Mouse (Mus musculus): ENCODE measurements around the gene Chst8.
A peak's percentile ranks its signal among the peaks of the same experiment; 100 is the strongest.

Gene Chst8

DNA sequence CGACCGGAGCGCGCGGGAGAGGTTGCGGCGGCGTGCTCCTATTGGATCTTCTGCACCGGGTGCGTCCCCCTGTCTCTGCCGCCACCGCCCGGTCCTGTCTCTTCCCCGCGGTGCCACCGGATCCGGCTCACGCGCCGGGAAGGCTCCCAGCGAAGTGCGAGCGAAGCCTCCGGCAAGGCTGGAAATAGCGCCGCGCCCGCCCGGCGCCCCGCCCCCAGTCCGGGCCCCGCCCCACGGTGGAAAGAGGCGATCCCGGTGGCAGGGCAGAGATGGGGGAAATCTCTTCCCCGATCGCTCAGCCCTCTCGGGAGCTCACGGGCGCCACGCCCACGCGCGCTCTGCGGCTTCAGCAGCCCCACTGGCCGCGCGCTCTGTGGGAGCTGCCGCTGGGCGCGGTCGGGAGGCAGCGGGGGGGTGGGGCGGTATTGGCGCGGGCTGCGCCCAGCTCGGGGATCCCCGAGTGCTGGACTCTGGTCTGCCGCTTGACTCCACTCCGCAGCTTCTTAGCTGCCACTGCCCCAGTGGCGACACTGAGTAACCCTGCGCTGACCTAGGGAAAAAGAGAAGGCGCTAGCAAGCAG is at the start of gene Chst8:
Gene Chst8, minus strand, starts transcription at position 181 of the 581 bp plus-strand sequence.
- DNase-seq, result peak in 1 of 2 experiments; percentile 5

DNA sequence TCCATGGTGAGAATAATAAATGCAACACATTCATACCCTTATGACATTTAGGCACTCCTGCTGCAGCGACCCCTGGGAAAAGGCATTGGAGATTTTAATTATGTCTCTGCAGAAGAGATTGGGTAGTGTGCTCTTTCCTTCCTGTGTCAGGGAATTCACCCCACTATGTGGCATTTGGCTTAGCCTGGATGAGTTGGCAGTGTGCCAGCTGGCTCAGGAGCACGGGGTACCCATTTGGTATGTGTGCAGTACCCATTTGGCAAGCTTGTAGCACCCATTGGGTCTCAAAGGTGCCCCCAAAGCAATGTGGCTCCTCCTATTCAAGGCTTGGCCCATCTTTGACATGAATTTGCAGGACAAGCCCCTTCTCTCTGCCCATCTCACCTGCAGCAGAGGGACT is 45.8 kb upstream of the Chst8 start:
- DNase-seq, result no peak

DNA sequence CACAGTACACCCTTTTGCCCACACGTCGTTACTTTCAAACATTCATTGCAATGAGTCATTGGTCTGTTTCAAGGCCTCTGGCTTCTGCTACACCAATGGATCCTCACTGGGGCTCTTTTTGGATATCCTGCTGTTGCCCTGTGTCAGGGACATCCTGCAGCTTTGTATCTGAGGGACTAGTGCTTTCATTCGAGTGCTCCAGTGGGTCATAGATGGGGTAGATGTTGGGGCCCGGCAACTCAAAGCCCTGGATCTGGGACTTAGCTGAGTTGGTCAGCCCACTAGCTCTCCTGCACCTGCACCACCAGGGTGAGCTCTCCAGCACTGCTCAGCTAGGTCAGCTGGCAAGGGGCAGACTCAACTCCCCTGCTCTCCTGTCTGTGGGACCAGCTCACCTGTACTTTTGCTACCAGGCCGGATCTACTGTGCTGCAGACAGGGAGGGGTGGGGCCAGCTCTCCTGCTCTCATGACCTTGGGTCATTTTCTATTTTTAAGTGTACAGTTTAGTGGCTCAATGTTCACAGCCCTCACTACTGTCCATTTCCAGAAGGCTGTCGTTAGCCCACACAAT is 42.4 kb upstream of the Chst8 start:
- DNase-seq, result no peak

DNA sequence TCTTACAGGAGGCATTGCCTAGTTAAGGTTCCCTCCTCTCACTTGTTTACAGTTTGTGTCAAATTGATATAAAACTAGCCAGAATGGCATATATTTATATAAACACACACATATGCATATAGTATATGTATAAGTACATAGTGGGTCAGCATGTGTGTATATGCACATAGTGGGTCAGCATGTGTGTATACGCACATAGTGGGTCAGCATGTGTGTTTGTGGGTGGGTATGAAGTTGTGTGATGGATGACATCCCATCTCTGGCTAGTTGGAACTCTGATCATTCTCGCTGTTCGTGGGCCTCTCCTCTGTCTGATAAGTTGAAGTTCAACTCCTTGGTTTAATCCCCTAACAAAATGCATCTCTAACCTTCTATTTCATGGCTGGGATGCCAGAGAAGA is 40.9 kb upstream of the Chst8 start:
- no peak for DNase-seq

DNA sequence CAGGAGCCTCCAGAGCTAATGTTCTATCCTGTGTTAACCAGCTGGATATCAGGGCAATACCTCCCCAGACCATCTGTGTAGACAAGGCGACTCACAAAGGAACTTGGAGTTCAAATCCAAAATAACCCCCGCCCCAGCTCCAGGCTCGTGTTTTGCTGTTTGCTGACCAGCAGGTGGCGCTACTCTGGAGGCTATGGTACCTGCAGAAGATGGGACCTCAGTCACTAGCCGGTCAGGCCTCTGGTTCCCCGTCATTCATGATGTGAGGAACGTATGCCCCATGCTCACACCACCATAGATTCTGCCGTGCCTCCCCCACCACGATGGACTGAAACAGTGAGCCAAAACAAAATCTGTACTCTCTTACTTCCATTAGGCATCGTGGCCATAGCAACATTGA is 37.1 kb upstream of the Chst8 start:
- DNase-seq, result no peak

DNA sequence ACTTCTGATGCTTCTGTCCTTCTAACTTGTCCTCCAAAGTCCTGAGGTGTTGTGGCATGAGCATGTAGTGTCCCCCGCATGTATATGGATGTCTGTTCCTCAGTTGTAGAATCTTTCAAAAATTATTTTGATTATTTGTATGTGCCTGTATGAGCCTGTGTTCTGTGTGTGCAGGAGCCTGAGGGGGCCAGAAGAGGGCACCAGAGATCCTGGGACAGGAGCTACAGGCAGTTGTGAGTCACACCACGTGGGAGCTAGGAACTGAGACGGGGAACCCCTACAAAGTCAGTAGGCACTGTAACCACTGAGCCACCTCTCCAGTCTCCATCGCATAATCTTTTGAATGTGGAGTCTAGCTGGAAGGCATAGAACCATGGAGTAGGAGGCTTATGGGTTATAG is 36.3 kb upstream of the Chst8 start:
- no peak for DNase-seq

DNA sequence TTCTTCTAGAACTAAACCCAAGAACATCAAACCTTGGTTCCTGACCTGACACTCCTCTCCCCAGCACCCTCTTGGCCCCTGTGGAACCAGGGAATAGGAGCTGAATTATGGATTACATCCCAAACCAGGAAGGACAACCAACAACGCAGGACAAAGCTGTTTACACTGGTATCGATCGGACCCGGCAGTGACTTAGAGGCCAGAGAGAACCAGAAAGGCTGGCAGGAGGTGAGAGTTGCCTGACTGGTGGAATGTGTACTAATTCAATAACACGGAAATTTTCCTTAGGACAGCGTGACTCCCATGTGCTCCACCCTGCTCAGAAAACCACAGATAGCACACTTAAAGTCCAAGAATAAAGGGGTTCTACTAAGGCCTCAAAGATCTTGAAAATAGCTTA is 35.4 kb upstream of the Chst8 start:
- no peak for DNase-seq

DNA sequence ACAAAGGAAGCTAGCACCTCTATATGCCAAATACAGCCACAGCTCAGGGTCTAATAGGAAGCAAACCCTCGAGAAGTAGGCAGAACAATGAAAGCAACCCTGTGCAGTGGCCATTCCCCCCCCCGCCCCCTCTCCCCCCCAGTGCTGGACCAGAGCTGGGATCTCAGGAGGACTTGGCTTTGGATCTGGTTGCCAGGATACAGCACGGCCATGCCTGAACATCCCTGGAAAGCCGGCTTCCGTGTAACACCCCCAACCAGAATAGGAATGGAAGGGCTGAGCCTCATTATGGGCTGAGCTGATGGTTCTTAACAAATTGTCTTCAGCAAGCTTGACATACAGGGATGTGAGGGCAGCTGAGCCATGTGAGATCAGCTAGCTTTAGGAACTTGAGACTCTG is 34.9 kb upstream of the Chst8 start:
- no peak for DNase-seq

DNA sequence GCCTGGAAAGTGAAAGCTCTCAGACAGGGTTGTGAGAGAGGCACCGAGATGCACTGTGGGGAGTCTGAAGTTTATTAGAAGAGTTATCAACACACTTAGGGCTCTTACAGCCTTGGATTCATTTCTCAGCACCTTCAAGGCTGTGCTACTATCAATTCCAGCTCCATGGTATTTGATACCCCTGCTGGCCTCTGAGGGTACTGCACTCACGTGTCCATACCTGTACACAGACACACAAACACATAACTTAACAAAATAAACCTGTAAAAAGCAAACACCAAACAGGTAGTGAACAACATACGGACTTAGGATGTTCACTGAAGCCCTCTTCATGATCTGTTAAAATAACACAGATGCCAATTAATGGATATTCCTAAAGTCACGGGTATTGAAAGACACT is 26.2 kb upstream of the Chst8 start:
- DNase-seq, result no peak

DNA sequence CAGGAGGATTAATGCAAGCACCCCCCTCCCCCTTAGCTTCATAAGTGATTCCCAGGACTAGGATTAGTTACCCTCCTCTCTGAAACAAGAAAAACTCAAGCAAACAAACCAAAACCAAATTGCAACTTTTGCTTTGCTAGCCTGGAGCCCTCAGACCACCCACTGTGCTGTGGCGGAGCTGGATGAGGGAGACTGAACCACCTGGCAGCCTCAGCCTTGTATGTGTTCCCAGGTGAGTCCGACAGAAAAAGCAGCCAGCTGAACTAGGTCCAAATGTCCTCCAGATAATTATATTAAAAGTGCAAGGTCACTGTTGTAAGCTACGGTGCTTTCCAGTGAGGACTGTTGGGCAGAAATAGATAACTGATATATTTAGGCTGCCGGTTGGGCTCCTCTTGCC is 25.7 kb upstream of the Chst8 start:
- DNase-seq, result no peak

DNA sequence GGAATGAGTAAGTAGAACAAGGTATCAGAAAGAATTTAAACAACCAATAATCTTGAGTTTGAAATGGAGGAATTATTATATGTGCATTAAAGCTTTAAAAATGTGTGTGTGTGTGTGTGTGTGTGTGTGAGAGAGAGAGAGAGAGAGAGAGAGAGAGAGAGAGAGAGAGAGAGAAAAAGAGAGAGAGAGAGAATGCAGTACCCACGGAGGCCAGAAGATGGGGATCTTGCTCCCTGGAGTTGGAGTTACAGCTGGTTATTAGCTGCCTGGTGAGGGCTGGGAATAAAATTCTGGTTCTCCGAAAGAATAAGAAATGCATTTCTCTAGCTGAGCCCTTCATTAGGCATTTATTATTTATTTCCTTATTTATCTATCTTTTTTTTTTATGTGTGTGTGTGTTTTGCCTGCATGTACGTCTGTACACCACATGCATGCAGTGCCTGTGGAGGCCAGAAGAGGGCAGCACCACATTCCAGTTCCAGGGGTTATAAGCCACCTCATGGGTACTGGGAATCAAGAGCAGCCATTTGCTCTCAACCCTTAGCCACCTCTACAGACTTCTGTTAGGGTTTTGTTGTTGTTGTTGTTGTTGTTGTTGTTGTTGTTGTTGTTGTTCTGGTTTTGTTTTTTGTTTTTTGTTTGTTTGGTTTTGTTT is 13.9 kb upstream of the Chst8 start:
- no peak for DNase-seq

DNA sequence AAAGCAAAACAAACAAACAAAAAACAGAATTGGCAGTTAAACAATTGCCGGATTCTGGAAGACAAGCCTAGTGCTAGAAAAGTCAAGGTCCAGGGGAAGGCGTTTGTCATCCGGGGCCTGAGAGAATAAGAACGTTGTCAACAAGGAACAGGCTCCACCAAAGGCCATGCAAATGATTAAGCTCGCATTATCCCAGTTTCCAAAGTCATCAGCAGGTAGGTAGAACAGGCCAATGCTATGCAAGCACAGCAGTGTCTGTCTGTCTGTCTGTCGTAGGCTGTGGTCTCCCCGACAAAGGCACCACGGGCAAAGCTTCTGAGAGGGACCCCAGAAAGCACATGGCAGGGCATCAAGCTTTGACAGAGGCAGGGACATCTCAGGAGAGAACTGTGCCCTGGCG is 9.1 kb upstream of the Chst8 start:
- DNase-seq, result no peak

DNA sequence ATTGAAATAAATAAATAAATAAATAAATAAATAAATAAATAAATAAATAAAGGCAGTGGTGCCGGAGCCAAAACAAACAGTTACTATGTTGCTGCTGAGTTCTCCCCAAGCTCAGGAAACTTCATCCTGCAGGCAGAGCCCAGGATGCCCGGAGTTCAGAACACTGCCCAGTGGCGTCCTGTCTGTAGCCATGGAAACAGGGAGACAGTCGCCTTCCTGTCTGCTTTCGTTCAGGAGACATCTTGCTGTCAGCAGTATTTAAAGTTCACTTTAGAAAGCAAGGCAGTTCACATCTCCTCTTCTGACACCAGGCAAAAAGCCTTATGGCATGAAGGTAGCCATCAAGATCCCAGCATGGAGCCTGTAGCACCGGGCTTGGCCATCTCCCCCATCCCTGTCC is 8.0 kb upstream of the Chst8 start:
- DNase-seq, result no peak

DNA sequence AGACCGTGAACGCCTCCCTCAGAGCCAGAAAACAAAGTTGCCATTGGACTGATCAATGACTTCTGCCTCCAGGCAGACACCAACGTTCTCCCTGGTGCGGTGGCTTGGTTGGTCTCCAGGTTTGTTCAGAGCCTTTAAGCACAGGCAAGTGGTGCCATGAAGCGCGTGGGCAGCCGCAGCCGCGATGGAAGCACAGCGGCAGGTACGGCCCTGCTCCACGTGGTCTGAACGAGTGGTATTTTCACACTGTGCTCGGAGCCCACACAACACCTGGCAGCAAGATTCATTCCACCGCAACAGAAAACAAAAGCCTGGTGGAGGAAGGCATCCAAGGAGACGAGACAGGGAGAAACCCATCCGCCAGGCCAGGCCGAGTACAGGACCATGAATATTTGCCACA is 7.3 kb upstream of the Chst8 start:
- no peak for DNase-seq

DNA sequence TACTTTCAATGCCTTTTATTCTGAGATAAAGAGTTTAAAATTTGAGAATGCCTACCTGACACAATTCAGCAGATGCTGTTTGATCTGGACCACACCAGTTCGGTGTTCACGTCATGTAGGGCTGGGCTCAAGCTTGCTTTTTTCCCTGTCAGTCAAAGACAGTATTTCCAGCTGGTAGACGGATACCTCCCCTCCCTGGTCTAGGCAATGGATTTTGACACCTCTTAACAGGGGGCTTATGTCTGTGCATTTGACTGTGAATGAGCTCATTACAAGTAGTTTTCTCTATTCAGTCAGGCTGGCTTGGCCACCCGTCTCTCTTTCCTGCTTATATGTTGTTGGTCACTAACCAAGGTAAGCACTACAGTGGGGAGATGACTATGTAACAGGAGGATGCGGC is 6.1 kb upstream of the Chst8 start:
- DNase-seq, result no peak

DNA sequence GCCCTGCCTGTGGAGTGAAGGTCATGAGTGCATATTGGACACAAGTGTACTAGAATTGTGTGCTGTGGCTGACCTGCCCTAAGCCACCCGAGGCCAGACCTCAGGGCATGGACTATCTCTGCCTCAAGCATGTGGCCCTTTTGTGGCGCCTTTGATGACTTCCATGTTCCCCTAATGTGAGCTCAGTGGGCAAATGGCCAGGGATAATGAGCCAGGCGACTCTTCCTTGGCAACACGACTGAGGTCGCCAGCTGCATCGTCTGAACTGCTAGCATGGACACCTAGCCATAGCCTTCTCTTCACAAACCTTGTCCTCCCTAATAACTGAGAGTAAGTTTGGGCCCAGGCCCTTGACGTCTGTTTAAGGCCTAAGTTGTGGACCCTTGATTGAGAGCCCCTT is 4.5 kb upstream of the Chst8 start:
- DNase-seq, result no peak

DNA sequence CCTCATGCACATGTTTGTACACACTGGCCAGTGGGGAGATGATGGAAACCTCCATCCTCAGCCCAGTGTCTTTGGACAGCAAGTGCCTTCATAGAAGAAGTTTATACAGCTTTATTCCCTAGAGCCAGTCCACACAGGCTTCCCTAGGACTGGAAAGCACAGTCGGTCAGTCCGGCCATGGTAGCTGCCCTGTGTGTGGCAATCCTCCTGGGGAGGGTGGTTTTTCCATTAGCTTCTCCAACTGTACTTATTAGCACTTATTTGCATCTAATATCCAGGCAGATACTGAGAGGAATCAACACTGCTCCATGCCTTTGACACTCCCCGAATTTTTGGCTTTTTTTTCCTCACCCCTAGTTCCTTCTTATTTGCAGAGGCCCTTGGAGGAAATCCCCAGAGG is 2.3 kb upstream of the Chst8 start:
- no peak for DNase-seq

DNA sequence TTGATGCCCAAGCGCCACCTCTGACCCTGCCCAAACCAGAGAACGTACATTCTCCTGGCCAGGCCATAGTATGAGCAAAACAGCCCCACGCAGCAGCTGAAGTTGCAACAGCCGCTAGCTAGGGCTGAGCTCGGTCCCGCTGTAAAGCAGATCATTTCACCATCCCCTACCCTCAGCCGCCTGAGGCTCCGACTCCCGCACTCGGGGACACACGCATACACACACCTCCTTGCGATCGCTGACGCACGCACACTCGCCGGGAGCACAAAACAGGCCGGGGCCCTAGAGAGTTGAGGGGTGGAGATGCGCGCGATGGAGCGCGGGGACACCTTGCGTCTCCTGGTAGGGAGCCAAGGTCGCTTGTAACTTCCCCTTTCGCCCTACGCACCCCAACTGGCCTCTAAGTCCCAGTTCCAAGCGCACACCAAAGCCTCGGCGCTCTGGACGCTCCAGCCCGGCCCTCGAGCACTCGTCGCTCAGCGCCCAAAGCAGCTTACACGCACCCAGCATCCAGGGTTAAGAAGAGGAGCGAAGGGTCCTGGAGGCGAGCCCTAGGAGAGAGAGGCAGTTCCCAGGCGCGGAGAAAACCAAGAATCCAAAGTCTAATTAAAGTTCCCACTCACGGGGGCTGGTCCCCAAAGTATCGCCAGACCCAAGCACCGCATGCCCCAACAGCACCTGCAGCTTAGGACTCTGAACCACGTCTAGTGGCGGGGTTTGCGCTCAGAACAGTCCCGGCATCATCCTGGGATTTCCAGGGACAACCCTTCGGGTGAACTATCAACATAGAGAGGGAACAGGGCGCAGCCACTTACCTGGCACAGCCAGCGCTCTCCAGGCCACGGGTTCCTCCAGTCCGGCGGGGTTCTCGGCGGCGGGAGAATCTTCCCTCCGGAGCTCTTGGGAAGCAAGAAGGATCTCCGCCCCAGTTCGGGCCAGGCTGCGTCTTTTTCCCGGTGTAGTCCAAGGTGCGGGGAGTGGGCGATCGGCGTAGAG is 682 bp downstream of the Chst8 start:
- DNase-seq, result no peak

DNA sequence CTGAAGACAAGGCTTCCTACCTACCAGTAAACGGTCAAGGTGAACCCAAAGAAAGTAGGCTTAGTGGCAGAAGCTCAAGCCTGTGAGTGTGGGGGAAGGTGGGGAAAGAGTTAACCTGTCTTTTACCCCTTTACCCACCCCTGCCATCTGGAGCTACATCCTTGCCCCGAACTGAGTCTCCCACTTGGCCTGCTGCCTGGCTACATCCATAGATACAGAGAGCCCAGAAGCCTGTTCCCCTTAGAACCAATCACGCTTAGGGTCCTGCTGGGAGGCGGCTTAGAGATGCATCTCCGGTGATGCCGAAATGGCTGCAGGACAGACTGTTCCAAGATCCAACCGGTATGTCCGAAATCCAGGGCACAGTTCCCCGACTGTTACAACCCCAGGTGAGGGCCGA is 1.5 kb downstream of the Chst8 start:
- no peak for DNase-seq

DNA sequence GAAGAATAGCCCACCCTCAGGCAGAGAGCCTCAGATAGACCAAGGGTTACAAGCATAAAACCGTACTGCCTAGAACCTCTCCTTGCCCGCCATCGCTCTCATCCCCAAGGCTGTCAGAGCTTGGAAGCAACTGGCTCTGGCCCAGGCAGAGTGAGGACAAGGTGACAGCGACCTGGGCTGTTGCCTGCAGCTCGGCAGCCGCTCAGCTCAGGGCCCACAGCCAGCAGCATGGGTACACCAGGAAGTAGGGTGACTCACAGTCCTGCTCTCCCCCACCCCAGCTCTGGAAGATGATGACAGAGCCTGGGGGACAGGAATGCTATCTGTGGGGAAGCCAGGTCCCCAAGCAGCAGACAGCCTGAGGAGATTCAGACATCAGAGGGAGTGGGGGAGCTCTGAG is 6.2 kb downstream of the Chst8 start:
- no peak for DNase-seq

DNA sequence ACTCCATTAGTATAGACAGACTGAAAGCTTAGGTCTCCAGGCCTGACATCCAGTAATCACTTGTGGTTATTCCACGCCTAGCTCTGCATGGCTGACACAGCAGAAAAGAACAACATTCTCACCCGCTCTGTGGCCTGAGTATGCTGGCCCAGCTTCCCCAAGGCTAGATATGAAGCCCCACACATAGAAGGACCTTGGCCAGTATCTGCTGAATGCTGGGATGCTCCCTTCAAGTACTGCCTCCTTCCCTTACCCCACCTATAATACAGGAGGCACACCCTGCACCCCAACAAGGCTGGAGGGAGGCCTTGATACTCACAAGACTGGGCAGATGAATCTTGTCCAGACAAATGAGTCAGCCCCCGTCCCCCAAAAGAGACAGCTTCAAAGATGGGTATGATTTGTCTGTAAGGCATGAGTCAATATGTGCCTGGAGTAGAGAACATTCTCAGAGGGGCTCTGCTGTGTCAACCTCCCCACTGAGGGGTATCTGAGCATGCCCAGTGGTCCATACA is 6.8 kb downstream of the Chst8 start:
- DNase-seq, result no peak

DNA sequence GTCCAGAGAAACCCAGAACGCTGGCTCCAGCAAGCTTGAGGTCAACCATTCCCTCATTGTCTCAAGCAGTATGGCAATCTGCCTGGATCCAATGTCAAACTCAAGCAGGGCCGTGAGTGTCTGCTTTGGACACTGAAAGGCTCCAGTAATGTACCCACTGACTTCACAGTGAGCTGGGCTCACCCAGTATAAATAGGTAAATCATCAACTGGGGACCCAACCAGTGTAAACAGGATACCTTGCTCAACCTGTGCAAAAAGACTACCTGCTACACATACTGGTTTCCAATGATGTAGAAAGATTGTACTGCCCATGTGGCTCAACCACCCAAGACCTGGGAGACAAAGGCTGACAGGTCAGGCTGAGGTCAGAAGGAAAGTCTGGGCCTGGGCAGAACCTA is 7.5 kb downstream of the Chst8 start:
- DNase-seq, result no peak

DNA sequence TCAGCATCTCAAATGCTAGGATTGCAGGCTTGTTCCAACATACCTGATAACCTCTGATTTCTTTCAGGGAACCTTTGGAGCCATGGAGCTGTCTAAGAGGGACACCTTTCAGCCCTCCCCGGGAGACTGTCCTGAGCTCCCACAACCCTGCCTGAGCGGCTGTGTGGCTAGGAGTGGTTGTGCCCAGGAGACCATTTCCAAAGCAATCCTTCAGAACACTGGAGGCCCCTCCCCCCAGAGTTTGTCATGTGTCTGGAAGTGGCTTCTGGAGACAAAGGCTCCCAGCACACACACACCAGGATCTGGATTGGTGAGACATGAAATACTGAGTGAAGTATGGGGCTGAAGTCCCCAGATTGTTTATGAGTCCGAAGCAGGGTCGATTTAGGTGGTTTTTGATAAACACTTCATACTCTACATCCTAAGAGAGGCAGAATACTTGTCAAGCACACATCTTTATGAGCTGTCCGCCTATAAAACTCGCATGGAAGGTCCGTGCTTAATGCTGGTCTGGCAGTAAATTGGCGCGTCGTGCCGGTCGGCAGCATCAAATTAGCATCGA is 12.5 kb downstream of the Chst8 start:
- no peak for DNase-seq

All from thymus, adult 18-20 months (tissue).